Mouse (Mus musculus) stomach, embryonic 15.5 days (tissue): ENCODE measurements around the gene Hbb-bh2. TPM values are rescaled to one million over a fixed set of nuclear protein-coding genes. Genes with fewer than 3 reads are reported as not detected.
"Not testable (repeated sequence)": the region's sequence is repeated elsewhere in the genome, so short reads cannot be mapped to it uniquely, and the experiment has no call there.

Experiments used
- ATAC-seq: fragments of 200-750 bp; cut with Nextera tagmentation; 2 replicates; pipeline ENCODE4 v1.8.0; 2017; ENCODE audit warnings: low read depth, moderate number of reproducible peaks, moderate TSS enrichment; ENCODE audit not compliant: insufficient read depth, low FRiP score
- H3K27ac ChIP-seq: fragments of 300-500 bp; sonication (generic); 2 replicates; pipeline ENCODE4 v1.5.1; 2015; ENCODE audit warnings: mild to moderate bottlenecking, inconsistent platforms
- H3K27me3 ChIP-seq: fragments of 300-500 bp; sonication (generic); replicated peaks from 2 replicates; pipeline ENCODE4 v1.6.1; 2015; ENCODE audit warnings: inconsistent platforms
- H3K36me3 ChIP-seq: fragments of 300-500 bp; sonication (generic); 2 replicates; pipeline ENCODE4 v1.6.1; 2015; ENCODE audit warnings: inconsistent platforms
- H3K4me1 ChIP-seq: fragments of 300-500 bp; sonication (generic); 2 replicates; pipeline ENCODE4 v1.6.1; 2015; ENCODE audit warnings: inconsistent platforms
- H3K4me2 ChIP-seq: fragments of 300-500 bp; sonication (generic); 2 replicates; pipeline ENCODE4 v1.6.1; 2015; ENCODE audit warnings: mild to moderate bottlenecking, inconsistent platforms
- H3K4me3 ChIP-seq: fragments of 300-500 bp; sonication (generic); replicated peaks from 2 replicates; pipeline ENCODE4 v1.5.1; 2015; ENCODE audit warnings: inconsistent platforms
- H3K9ac ChIP-seq: fragments of 300-500 bp; sonication (generic); 2 replicates; pipeline ENCODE4 v1.6.1; 2015; ENCODE audit warnings: inconsistent platforms
- H3K9me3 ChIP-seq: fragments of 300-500 bp; sonication (generic); 2 replicates; pipeline ENCODE4 v1.6.1; 2016; ENCODE audit warnings: inconsistent platforms
- WGBS: fragments of 180-500 bp; shearing (Covaris S2); methylation state at CpG from one replicate; pipeline ENCODE4 v1.1.7; 2015; 5-methylcytosine and 5-hydroxymethylcytosine counted together
- polyA plus RNA-seq: library from polyadenylated mRNA; unstranded; fragments of >200 nt; fragmentation: Nextera tagmentation; extraction: Ambion mirVana; gene quantifications from 2 replicates; pipeline ENCODE4 v1.2.1, GENCODE M21; 2015

Hbb-bh2 gene
- polyA plus RNA-seq, 1 experiment from 2014 or later, result not detected

DNA sequence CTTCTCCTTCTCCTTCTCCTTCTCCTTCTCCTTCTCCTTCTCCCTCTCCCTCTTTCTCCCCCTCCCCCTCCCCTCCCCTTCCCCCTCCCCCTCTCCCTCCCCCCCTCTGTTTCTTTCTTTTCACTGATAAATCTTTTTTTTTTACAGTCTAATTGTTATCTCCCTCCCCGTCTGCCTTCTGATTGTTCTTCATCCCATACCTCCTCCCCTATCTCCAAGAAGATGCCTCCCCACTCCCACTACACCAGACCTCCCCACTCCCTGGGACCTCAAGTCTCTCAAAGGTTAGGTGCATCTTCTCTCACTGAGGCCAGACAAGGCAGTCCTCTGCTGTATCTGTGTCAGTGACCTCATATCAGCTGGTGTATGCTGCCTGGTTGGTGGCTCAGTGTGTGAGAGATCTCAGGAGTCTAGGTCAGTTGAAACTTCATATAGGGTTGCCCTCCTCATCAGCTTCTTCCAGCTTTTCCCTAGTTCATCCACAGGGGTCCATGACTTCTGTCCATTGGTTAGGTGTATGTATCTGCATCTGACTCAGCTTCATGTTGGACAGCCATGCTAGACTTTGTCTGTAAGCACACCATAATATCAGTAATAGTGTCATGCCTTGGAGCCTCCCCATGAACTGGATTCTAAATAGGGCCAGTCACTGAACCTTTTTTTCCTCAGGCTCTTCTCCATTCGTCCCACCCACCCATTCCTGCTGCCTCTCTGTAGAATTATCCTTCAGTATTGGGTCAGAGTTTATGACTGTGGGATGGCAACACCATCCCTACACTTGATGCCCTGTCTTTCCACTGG, 4.4 kb upstream of the Hbb-bh2 start:
- Histone ChIP-seq H3K4me2 (no peak overlapping the region), H3K9ac (no peak overlapping the region), H3K4me1 (no peaks in the 10 kb centered on the region), H3K9me3 (no peaks in the 10 kb centered on the region), H3K27ac (no peak overlapping the region), H3K4me3 (no peak overlapping the region), H3K36me3 (no peaks in the 10 kb centered on the region), H3K27me3 (no peaks in the 10 kb centered on the region)
- no peak for ATAC-seq
- WGBS, result 44% methylated on average over 1 of the region's 2 CpGs

DNA sequence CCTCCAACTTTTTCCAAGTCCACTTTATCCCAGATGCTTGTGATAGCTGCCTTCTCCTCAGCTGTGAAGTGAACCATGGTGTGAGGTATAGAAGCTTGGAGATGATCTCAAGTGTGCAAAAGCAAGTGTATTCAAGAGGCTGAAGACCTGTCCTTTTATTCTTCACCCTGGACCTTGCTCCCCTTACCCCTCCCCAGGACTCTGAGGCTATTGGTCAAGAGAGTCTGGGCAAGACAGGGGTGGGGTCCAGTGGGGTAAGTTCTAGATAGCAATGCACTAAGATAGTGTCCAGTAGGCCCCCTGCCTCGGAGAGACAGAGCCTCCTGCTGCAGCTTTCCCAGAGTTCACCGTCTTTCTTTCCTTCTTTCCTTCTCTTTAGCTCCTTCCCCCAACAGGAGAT, 2.7 kb upstream of the Hbb-bh2 start, which contains the start of gene Hbb-bh1:
Gene Hbb-bh1, minus strand, starts transcription at position 131 of the 400 bp plus-strand sequence.
- H3K4me2 ChIP-seq, result no peak within 1 kb of the TSS
- no peaks in the 10 kb centered on the region for H3K9me3 ChIP-seq
- WGBS, result 66% methylated on average over 2 of the region's 2 CpGs
- no peak within 1 kb of the TSS for H3K4me3 ChIP-seq
- no peak for ATAC-seq
- no peaks in the 10 kb centered on the region for H3K27me3 ChIP-seq
- no peaks in the 10 kb centered on the region for H3K36me3 ChIP-seq
- no peaks in the 10 kb centered on the region for H3K4me1 ChIP-seq
- no peak within 1 kb of the TSS for H3K9ac ChIP-seq
- H3K27ac ChIP-seq, result no peak within 1 kb of the TSS

- no peak within 1 kb of the TSS for H3K9ac ChIP-seq
- 89% methylated on average over 4 of the region's 4 CpGs for WGBS
- no peaks in the 10 kb centered on the region for H3K9me3 ChIP-seq
- H3K4me3 ChIP-seq, result no peak within 1 kb of the TSS
- peak; percentile 91 for ATAC-seq
- no peaks in the 10 kb centered on the region for H3K36me3 ChIP-seq
- no peak within 1 kb of the TSS for H3K27ac ChIP-seq
- H3K4me1 ChIP-seq, result no peaks in the 10 kb centered on the region
- no peaks in the 10 kb centered on the region for H3K27me3 ChIP-seq
- H3K4me2 ChIP-seq, result no peak within 1 kb of the TSS
Measured at GRCm38 (mm10) chr7:103827808-103828207, 12.5 kb downstream of the Hbb-bh2 start, which contains the start of gene Hbb-bs. Hbb-bs (minus strand) TSS chr7:103828096.

DNA sequence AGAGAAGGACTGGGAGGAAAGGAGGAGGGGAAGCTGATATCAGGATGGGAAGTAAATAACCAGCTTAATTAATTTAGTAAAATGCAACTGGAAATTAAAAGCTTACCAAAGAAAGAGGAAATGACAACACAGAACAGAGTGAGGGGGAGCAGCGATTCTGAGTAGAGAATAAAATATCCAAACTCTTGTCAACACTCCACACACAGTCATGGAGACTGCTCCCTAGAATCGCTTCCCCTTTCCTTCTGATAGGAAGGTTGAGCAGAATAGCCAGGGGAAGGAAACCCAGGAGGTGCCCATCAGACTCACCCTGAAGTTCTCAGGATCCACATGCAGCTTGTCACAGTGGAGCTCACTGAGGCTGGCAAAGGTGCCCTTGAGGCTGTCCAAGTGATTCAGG, 13.2 kb downstream of the Hbb-bh2 start:
- not testable (repeated sequence) for H3K9ac ChIP-seq, H3K27ac ChIP-seq, H3K4me1 ChIP-seq, H3K27me3 ChIP-seq, H3K36me3 ChIP-seq, H3K4me2 ChIP-seq, H3K9me3 ChIP-seq, H3K4me3 ChIP-seq
- ATAC-seq, result 0 out of 2 replicates have a peak, but pooled peaks have one; percentile 0
- no CpG with 5 or more reads among the region's 2 CpGs for WGBS

DNA sequence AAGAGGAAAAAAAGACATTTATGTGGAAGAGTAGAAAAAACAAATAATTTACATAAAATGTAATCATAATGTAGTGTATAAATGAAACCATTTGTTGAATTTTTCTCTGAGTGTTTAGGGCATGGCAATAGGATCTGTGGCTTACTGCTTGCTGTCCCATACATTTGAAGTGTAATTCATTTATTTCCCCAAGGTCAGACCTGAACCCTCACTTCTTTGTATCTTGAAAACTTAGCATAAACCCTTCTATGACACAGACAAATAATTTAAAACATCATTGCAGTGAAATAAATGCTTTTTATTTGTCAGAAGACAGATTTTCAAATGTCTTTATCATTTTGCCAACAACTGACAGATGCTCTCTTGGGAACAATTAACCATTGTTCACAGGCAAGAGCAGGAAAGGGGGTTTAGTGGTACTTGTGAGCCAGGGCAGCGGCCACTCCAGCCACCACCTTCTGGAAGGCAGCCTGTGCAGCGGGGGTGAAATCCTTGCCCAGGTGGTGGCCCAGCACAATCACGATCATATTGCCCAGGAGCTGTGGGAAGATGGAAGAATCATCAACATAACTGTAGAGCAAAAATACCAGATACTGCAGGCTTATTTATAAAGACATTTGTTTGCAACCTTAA, 13.9 kb downstream of the Hbb-bh2 start:
- Histone ChIP-seq H3K4me1 (no peaks in the 10 kb centered on the region), H3K4me3 (no peak overlapping the region), H3K36me3 (no peaks in the 10 kb centered on the region), H3K27me3 (no peaks in the 10 kb centered on the region), H3K9me3 (no peaks in the 10 kb centered on the region), H3K4me2 (no peak overlapping the region), H3K9ac (no peak overlapping the region), H3K27ac (no peak overlapping the region)
- peak; percentile 69 for ATAC-seq
- WGBS, result 56% methylated on average over 3 of the region's 3 CpGs

- ATAC-seq, result peak; percentile 86
- Histone ChIP-seq H3K9ac (no peak overlapping the region), H3K27me3 (no peaks in the 10 kb centered on the region), H3K4me2 (no peak overlapping the region), H3K27ac (no peak overlapping the region), H3K9me3 (no peaks in the 10 kb centered on the region), H3K4me1 (no peaks in the 10 kb centered on the region), H3K4me3 (no peak overlapping the region), H3K36me3 (no peaks in the 10 kb centered on the region)
- 91% methylated on average over 3 of the region's 3 CpGs for WGBS
Measured at GRCm38 (mm10) chr7:103825536-103826254, 14.6 kb downstream of the Hbb-bh2 start.

GRCm38 (mm10) chr7:103824597-103824996, 15.7 kb downstream of the Hbb-bh2 start:
- ATAC-seq, result no peak
- no peaks in the 10 kb centered on the region for H3K9me3 ChIP-seq
- 82% methylated on average over 2 of the region's 2 CpGs for WGBS
- H3K4me2 ChIP-seq, result no peak overlapping the region
- no peaks in the 10 kb centered on the region for H3K36me3 ChIP-seq
- no peak overlapping the region for H3K27ac ChIP-seq
- H3K9ac ChIP-seq, result no peak overlapping the region
- H3K4me1 ChIP-seq, result no peaks in the 10 kb centered on the region
- H3K4me3 ChIP-seq, result no peak overlapping the region
- H3K27me3 ChIP-seq, result no peaks in the 10 kb centered on the region

DNA sequence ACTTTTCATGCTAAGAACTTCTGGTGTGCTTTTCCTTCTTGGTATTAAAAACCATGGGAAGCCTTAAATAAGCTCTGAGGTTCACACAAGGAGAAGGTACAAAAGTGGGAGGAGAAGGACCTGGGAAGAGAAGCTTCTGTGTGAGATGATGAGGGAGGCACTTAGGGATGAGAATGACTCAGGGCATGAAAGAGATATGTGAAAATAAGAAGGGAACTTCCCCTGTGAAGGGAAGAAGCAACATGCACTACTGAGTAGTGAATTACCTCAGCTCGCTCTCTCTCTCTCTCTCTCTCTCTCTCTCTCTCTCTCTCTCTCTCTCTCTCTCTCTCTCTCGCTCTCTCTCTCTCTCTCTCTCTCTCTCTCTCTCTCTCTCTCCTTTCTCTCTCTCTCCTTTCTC, 25.2 kb downstream of the Hbb-bh2 start:
- H3K4me1 ChIP-seq, H3K27me3 ChIP-seq, H3K9me3 ChIP-seq, H3K36me3 ChIP-seq, H3K4me2 ChIP-seq, H3K27ac ChIP-seq, H3K9ac ChIP-seq, H3K4me3 ChIP-seq, ATAC-seq: not testable (repeated sequence)
- WGBS, result 100% methylated on average over 1 of the region's 2 CpGs

DNA sequence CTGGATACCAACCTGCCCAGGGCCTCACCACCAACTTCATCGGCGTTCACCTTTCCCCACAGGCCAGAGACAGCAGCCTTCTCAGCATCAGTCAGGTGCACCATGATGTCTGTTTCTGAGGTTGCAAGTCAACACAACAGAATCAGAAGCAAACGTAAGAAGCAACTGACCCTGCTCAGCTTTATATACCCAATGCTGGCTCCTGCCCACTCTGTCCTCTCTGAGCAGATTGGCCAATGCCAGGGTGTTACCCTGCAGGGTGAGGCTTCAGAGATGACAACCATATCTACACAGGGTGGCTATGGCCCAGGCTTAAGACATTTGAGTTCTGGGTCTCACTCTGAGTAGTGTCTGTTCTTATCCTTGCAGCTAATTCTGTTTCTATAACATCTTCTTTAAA, 26.6 kb downstream of the Hbb-bh2 start, which contains the start of gene Hbb-bt:
Gene Hbb-bt, minus strand, starts transcription at position 231 of the 400 bp plus-strand sequence.
- ATAC-seq, result peak; percentile 93
- Histone ChIP-seq H3K4me2 (no peak within 1 kb of the TSS), H3K27me3 (no peaks in the 10 kb centered on the region), H3K36me3 (no peaks in the 10 kb centered on the region), H3K27ac (no peak within 1 kb of the TSS), H3K9me3 (no peaks in the 10 kb centered on the region), H3K9ac (no peak within 1 kb of the TSS), H3K4me3 (no peak within 1 kb of the TSS), H3K4me1 (no peaks in the 10 kb centered on the region)
- WGBS, result 71% methylated on average over 3 of the region's 3 CpGs

DNA sequence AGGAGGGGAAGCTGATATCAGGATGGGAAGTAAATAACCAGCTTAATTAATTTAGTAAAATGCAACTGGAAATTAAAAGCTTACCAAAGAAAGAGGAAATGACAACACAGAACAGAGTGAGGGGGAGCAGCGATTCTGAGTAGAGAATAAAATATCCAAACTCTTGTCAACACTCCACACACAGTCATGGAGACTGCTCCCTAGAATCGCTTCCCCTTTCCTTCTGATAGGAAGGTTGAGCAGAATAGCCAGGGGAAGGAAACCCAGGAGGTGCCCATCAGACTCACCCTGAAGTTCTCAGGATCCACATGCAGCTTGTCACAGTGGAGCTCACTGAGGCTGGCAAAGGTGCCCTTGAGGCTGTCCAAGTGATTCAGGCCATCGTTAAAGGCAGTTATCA, 27.2 kb downstream of the Hbb-bh2 start:
- H3K27me3 ChIP-seq, result not testable (repeated sequence)
- peak; percentile 19; the same call in 1 of the 2 replicates for ATAC-seq
- no CpG with 5 or more reads among the region's 3 CpGs for WGBS

DNA sequence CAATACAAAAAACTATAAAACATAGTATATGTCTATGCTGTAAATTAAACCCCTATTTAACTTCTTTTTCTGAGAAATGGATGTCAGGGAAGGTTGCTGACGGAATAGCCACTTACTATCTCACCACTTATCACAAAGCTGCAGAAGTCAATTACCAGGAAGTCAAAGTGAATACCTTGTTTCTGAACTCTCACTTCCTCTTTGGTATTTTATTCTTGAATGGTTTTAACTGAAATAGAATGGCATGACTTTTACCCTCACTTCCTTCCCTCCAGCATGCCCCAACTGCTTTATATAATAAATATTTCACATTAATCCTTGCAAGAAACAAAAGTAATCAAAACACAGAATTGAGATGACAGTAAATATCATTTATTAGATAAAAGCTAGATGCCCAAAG, 28.1 kb downstream of the Hbb-bh2 start:
- Histone ChIP-seq H3K4me3 (no peak overlapping the region), H3K27ac (no peak overlapping the region), H3K4me2 (no peak overlapping the region), H3K9ac (no peak overlapping the region), H3K4me1 (no peaks in the 10 kb centered on the region), H3K9me3 (no peaks in the 10 kb centered on the region), H3K27me3 (no peaks in the 10 kb centered on the region), H3K36me3 (no peaks in the 10 kb centered on the region)
- ATAC-seq, result no peak
- 30% methylated on average over 1 of the region's 1 CpGs for WGBS

More for the DNA sequence above, 27.2 kb downstream of the Hbb-bh2 start:
- not testable (repeated sequence) for H3K4me2 ChIP-seq, H3K9me3 ChIP-seq, H3K4me3 ChIP-seq, H3K27ac ChIP-seq, H3K4me1 ChIP-seq, H3K9ac ChIP-seq, H3K36me3 ChIP-seq
